Mouse (Mus musculus): ENCODE measurements around the gene Ptgfrn.

DNA sequence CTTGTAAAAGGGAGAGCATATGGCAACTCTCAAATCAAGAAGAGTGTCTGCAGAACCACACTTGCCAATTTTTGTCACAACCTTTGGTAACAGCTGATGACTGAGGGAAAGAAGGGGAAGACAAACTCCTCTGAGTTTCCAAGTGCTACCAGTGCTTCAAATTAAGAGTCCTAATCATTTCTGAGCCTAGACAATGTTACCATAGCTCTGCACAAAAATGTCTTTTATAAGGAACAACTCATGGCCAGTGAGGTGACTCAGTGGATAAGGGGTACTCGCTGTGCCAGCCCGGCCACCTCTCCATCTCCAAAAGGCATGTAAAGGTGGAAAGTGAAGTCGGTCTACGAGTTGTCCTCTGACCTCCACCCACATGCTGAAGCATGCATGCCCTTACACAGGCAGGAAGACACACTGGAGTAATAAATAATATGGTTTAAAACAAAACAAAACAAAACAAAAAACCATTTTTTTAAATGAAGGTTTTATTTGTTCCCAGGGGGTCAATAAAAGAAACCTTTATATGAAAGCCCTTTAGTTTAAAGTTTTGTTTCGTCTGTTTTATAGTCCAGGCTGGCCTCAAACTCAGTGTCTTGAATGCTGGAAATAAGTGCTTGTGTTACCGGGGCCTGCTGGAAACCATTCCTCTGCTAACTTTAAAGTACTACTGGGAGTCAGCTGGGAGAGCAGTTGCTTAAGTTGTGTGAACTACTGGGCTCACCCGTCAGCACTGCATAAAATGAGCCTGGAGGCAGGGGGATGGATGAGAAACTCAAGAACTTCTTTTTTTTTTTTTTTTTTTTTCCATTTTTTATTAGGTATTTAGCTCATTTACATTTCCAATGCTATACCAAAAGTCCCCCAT, 23.3 kb downstream of the Ptgfrn start:
- no peak for TF ChIP-seq CTCF (IDR thresholded peaks at IDR 0.05; ENCODE audit: low read depth)
- no peak for TF ChIP-seq EP300 (IDR thresholded peaks at IDR 0.05; ENCODE audit: low read depth)

Data from liver, postnatal 0 days (tissue).